Mouse (Mus musculus) stomach, embryonic 16.5 days (tissue): ENCODE measurements around the gene Fads3. TPM values are rescaled to one million over a fixed set of nuclear protein-coding genes. Genes with fewer than 3 reads are reported as not detected.

Experiments
- ATAC-seq: fragments of 200-750 bp; cut with Nextera tagmentation; 2 replicates; pipeline ENCODE4 v1.8.0; 2017; ENCODE audit warnings: moderate number of reproducible peaks, moderate TSS enrichment; ENCODE audit not compliant: insufficient read depth, low FRiP score
- H3K27ac ChIP-seq: fragments of 300-500 bp; sonication (generic); 2 replicates; pipeline ENCODE4 v1.5.1; 2014; ENCODE audit warnings: low read length
- H3K27me3 ChIP-seq: fragments of 300-500 bp; sonication (generic); 2 replicates; pipeline ENCODE4 v1.6.1; 2014; ENCODE audit warnings: low read length, control low read depth, mixed read lengths; ENCODE audit not compliant: control insufficient read depth, insufficient read depth
- H3K36me3 ChIP-seq: fragments of 300-500 bp; sonication (generic); 2 replicates; pipeline ENCODE4 v1.6.1; 2014; ENCODE audit warnings: low read length; ENCODE audit not compliant: control insufficient read depth, insufficient read depth
- H3K4me1 ChIP-seq: fragments of 300-500 bp; sonication (generic); 2 replicates; pipeline ENCODE4 v1.6.1; 2014; ENCODE audit warnings: low read length, control low read depth, mixed read lengths; ENCODE audit not compliant: control insufficient read depth, insufficient read depth
- H3K4me2 ChIP-seq: fragments of 300-500 bp; sonication (generic); 2 replicates; pipeline ENCODE4 v1.6.1; 2014; ENCODE audit warnings: low read depth, low read length, mixed read lengths
- H3K4me3 ChIP-seq: fragments of 300-500 bp; sonication (generic); replicated peaks from 2 replicates; pipeline ENCODE4 v1.5.1; 2014; ENCODE audit warnings: mild to moderate bottlenecking, low read length
- H3K9ac ChIP-seq: fragments of 300-500 bp; sonication (generic); 2 replicates; pipeline ENCODE4 v1.6.1; 2014; ENCODE audit warnings: low read length
- H3K9me3 ChIP-seq: fragments of 300-500 bp; sonication (generic); replicated peaks from 2 replicates; pipeline ENCODE4 v1.6.1; 2016; ENCODE audit warnings: low read length, control low read depth; ENCODE audit not compliant: control insufficient read depth
- WGBS: fragments of 180-500 bp; shearing (Covaris S2); extraction: QIAGEN DNeasy Blood & Tissue Kit; methylation state at CpG from one replicate; pipeline ENCODE4 v1.1.7; 2014; 5-methylcytosine and 5-hydroxymethylcytosine counted together
- polyA plus RNA-seq: library from polyadenylated mRNA; unstranded; fragments of >200 nt; fragmentation: Nextera tagmentation; extraction: Ambion mirVana; gene quantifications from 2 replicates; pipeline ENCODE4 v1.2.1, GENCODE M21; 2015

Gene Fads3
- polyA plus RNA-seq, 1 experiment from 2014 or later, result 22.5 TPM

DNA sequence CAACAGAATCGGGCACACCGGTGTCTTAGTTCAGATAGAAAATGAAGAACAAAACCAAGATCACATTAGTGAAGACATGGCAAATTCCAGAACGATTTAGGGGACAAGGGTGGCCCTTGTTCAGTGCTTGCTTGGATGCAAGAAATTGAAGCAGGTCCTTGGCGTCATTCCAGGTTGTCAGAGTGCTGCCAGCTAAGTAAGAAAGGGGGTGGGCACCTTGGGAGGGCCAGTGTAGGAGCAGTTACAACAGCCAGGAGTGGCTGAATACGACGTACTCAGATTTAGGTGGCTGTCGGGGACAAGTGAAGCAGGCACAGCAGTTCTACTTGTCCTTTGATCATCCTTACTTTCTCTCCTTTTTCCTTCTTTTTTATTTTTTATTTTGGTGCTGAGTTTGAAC, 26.3 kb downstream of the Fads3 start:
- Histone ChIP-seq H3K4me1 (no peaks in the 10 kb centered on the region), H3K4me3 (no peak overlapping the region), H3K9me3 (no peaks in the 10 kb centered on the region), H3K4me2 (no peak overlapping the region), H3K27ac (no peak overlapping the region), H3K9ac (no peak overlapping the region), H3K36me3 (peaks cover 30% of the 10 kb centered on the region), H3K27me3 (no peaks in the 10 kb centered on the region)
- 84% methylated on average over 7 of the region's 7 CpGs for WGBS
- no peak for ATAC-seq

GRCm38 (mm10) chr19:10070186-10070980, 29.0 kb downstream of the Fads3 start:
- peaks cover 45% of the 10 kb centered on the region for H3K36me3 ChIP-seq
- no peaks in the 10 kb centered on the region for H3K9me3 ChIP-seq
- no peak overlapping the region for H3K9ac ChIP-seq
- WGBS, result 96% methylated on average over 8 of the region's 8 CpGs
- no peak for ATAC-seq
- no peaks in the 10 kb centered on the region for H3K27me3 ChIP-seq
- no peak overlapping the region for H3K4me3 ChIP-seq
- H3K4me1 ChIP-seq, result no peaks in the 10 kb centered on the region
- no peak overlapping the region for H3K27ac ChIP-seq
- no peak overlapping the region for H3K4me2 ChIP-seq

- no peak overlapping the region for H3K27ac ChIP-seq
- no peak overlapping the region for H3K4me2 ChIP-seq
- no peak overlapping the region for H3K4me3 ChIP-seq
- H3K9me3 ChIP-seq, result no peaks in the 10 kb centered on the region
- H3K27me3 ChIP-seq, result no peaks in the 10 kb centered on the region
- no peaks in the 10 kb centered on the region for H3K4me1 ChIP-seq
- no peak overlapping the region for H3K9ac ChIP-seq
- no peak for ATAC-seq
- peaks cover 50% of the 10 kb centered on the region for H3K36me3 ChIP-seq
- 92% methylated on average over 5 of the region's 5 CpGs for WGBS
Measured at GRCm38 (mm10) chr19:10071166-10071565, 29.8 kb downstream of the Fads3 start.

DNA sequence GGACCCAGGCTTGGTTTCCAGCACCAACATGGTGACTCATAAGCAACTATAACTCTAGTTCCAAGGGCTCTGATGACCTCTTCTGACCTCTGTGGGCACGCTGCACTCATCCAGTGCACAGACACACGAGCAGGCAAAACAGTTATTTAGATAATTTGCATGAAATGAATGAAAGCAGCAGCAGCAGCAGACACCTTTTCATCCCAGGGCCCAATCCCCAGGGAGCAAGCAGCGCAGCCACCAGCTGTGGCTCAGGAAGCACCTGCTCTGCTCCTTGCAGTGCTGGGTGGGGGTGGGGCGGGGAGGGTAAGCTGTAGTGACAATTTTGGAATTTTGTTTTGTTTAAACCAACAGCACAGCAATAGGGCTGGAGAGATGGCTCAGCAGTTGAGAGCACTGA, 30.5 kb downstream of the Fads3 start:
- Histone ChIP-seq H3K27ac (no peak overlapping the region), H3K4me2 (no peak overlapping the region), H3K4me1 (no peaks in the 10 kb centered on the region), H3K9ac (no peak overlapping the region), H3K9me3 (no peaks in the 10 kb centered on the region), H3K27me3 (no peaks in the 10 kb centered on the region), H3K4me3 (no peak overlapping the region), H3K36me3 (peaks cover 48% of the 10 kb centered on the region)
- 82% methylated on average over 4 of the region's 4 CpGs for WGBS
- no peak for ATAC-seq

DNA sequence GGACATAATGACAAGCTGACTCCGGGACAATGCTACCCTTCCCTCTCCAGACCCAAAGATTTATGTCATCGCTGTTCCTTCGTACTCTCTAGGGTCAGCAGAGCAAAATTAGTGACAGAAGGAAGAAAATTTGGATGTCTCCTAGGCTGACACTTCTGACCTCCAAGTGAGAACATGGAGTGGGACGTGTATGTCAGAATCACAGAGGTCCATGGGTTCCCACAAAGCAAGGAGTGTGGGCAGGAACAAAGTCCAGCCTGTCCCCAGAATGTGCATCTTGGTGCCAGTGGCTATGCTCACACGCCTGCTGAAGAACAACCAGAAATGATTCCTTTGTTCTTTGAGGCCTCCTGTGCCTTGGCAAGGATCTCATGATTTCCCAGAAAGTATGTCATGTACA, 31.8 kb downstream of the Fads3 start:
- H3K9ac ChIP-seq, result no peak overlapping the region
- no peak overlapping the region for H3K27ac ChIP-seq
- no peaks in the 10 kb centered on the region for H3K27me3 ChIP-seq
- no peaks in the 10 kb centered on the region for H3K9me3 ChIP-seq
- H3K4me1 ChIP-seq, result no peaks in the 10 kb centered on the region
- peaks cover 58% of the 10 kb centered on the region for H3K36me3 ChIP-seq
- ATAC-seq, result no peak
- no peak overlapping the region for H3K4me3 ChIP-seq
- no peak overlapping the region for H3K4me2 ChIP-seq
- 89% methylated on average over 5 of the region's 5 CpGs for WGBS

DNA sequence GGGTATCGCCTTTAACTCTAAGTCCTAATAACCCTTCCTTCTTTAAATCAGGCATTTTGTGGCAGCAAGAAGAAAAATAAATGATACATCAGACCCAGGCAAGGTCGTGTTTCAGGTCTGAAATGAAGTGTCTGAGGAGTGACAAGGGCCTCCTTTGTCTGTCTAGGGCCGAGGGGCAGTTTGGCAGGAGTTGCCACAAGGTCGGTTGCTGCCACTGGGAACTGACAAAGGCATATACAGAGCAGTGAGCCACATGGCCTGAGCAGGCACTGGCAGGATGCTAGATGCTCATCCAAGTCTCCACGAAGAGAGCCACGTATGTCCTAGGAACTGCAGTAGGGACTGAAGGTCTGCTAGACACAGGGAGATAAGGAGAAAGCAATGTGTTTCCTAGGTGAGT, 37.0 kb downstream of the Fads3 start:
- peaks cover 50% of the 10 kb centered on the region for H3K36me3 ChIP-seq
- no peaks in the 10 kb centered on the region for H3K9me3 ChIP-seq
- H3K4me2 ChIP-seq, result no peak overlapping the region
- ATAC-seq, result no peak
- H3K4me1 ChIP-seq, result no peaks in the 10 kb centered on the region
- no peak overlapping the region for H3K4me3 ChIP-seq
- H3K27ac ChIP-seq, result no peak overlapping the region
- 80% methylated on average over 6 of the region's 6 CpGs for WGBS
- no peaks in the 10 kb centered on the region for H3K27me3 ChIP-seq
- H3K9ac ChIP-seq, result no peak overlapping the region

- H3K36me3 ChIP-seq, result peaks cover 38% of the 10 kb centered on the region
- 89% methylated on average over 7 of the region's 7 CpGs for WGBS
- ATAC-seq, result no peak
Measured at GRCm38 (mm10) chr19:10080384-10080783, 39.0 kb downstream of the Fads3 start.

GRCm38 (mm10) chr19:10082105-10082504, 40.7 kb downstream of the Fads3 start:
- no peaks in the 10 kb centered on the region for H3K4me1 ChIP-seq
- H3K9ac ChIP-seq, result no peak overlapping the region
- WGBS, result 72% methylated on average over 3 of the region's 3 CpGs
- no peaks in the 10 kb centered on the region for H3K27me3 ChIP-seq
- ATAC-seq, result no peak
- H3K4me2 ChIP-seq, result no peak overlapping the region
- no peak overlapping the region for H3K4me3 ChIP-seq
- no peaks in the 10 kb centered on the region for H3K9me3 ChIP-seq
- H3K27ac ChIP-seq, result no peak overlapping the region
- peaks cover 33% of the 10 kb centered on the region for H3K36me3 ChIP-seq

More at GRCm38 (mm10) chr19:10080384-10080783, 39.0 kb downstream of the Fads3 start:
- Histone ChIP-seq H3K4me2 (no peak overlapping the region), H3K9me3 (no peaks in the 10 kb centered on the region), H3K27ac (no peak overlapping the region), H3K9ac (no peak overlapping the region), H3K4me1 (no peaks in the 10 kb centered on the region), H3K4me3 (no peak overlapping the region), H3K27me3 (no peaks in the 10 kb centered on the region)

- no peak overlapping the region for H3K4me2 ChIP-seq
- 68% methylated on average over 9 of the region's 9 CpGs for WGBS
- ATAC-seq, result no peak
- H3K4me3 ChIP-seq, result no peak overlapping the region
- H3K27ac ChIP-seq, result no peak overlapping the region
- H3K27me3 ChIP-seq, result no peaks in the 10 kb centered on the region
- H3K9ac ChIP-seq, result no peak overlapping the region
- H3K4me1 ChIP-seq, result no peaks in the 10 kb centered on the region
- H3K36me3 ChIP-seq, result peaks cover 25% of the 10 kb centered on the region
- no peaks in the 10 kb centered on the region for H3K9me3 ChIP-seq
Measured at GRCm38 (mm10) chr19:10085454-10085853, 44.1 kb downstream of the Fads3 start.
